Mouse (Mus musculus) liver, adult 2 months (tissue): ENCODE measurements around the gene Cldn13.

ENCODE experiments used
- CTCF ChIP-seq: fragments of 200-500 bp; IDR thresholded peaks from 2 replicates; pipeline ENCODE4 v1.5.1; 2011; ENCODE audit warnings: low read depth, low read length, control low read depth
- POLR2A ChIP-seq: fragments of 200-500 bp; IDR thresholded peaks from 2 replicates; pipeline ENCODE4 v1.6.1; 2011; ENCODE audit warnings: low read length, control low read depth; ENCODE audit not compliant: insufficient read depth; ENCODE audit errors: extremely low read depth

DNA sequence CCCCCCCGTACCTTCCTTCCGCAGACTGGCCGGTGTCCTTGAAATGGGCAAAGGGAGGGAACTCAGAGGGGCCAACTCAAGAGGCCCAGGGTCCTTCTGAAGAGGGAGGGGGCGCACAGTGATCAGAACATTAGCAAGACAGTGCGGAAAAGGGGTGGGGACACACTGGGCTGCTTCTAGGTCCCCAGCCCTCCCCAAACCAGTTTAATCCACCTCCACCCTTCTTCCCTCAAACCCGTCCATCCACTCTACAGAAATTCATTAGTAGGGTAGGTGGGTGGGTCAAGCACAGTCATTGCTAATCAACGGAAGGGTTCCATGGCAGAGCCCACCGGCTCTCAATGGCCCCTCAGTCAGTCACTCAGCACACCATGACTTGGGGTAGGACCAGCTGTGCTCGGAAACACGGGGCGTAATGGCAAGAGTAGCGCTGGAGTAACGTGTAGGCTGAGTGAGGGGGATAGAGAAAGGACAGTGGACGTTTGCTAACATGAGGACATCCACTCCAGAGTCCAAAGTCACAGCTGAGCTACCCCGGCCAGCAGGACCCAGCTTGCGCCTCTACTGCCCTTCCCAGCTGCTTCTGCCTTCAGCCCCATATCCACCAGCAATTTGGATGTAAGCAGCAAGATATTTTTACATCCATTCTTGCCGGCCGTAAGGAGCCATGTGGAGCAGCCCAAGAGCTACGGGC is 30.1 kb upstream of the Cldn13 start:
- no peak for TF ChIP-seq CTCF
- no peak for TF ChIP-seq POLR2A
